Mouse (Mus musculus): Measurements from ENCODE around the gene Bahd1. TPM values are rescaled to one million over a fixed set of nuclear protein-coding genes. Genes with fewer than 3 reads are reported as not detected.

The Bahd1 gene
- total and polyA plus RNA-seq, 3 experiments: 14.1 to 37.8 (median 32.1) TPM

- peaks cover 25% of the 10 kb centered on the region for H3K27me3 ChIP-seq (replicated peaks)
- dilution Hi-C loops (cut with MboI; ENCODE audit: extremely low pct_ligation_motif_present, extremely low pct_unique_long_range_greater_than_20kb, low sequenced_read_pairs): no loop called here
- TF ChIP-seq ELF1 (IDR thresholded peaks at IDR 0.05; ENCODE audit: low read depth, low read length) (no peak), JUN (IDR thresholded peaks at IDR 0.05; ENCODE audit: insufficient read depth, low read depth, low read length) (no peak), E2F4 (IDR thresholded peaks at IDR 0.05; ENCODE audit: insufficient replicate concordance, low read depth, low read length) (no peak), MEF2A (IDR thresholded peaks at IDR 0.05; ENCODE audit: borderline replicate concordance, low read depth, low read length) (no peak), ZKSCAN1 (IDR thresholded peaks at IDR 0.05; ENCODE audit: borderline replicate concordance, low read depth, low read length) (no peak), MYC (IDR thresholded peaks at IDR 0.05; ENCODE audit: low read depth, low read length) (no peak), UBTF (IDR thresholded peaks at IDR 0.05; ENCODE audit: low read depth, low read length) (no peak), PAX5 (IDR thresholded peaks at IDR 0.05; ENCODE audit: low read length) (no peak)
- H3K4me2 ChIP-seq (ENCODE audit: insufficient read depth, low read depth, poor library complexity, severe bottlenecking): no peak overlapping the region
- no peak overlapping the region for H3K4me3 ChIP-seq (replicated peaks in 1 of 3; ENCODE audit: low read depth in 2 of 3, low read length in 2 of 3, poor library complexity in 1 of 3)
- no peak for DNase-seq (ENCODE audit: extremely low read depth)
- no peak overlapping the region for H3K9ac ChIP-seq (ENCODE audit: insufficient read depth, low read depth)
- H3K4me1 ChIP-seq (ENCODE audit: control insufficient read depth in 1 of 2, insufficient read depth in 2 of 2): peaks cover 8 to 40% of the 10 kb centered on the region in 2 experiments
- H3K27ac ChIP-seq (ENCODE audit: insufficient read depth, low read depth): no peak overlapping the region
- H3K9me3 ChIP-seq (replicated peaks; ENCODE audit: low read length): no peaks in the 10 kb centered on the region
- no peaks in the 10 kb centered on the region for H3K36me3 ChIP-seq (replicated peaks in 1 of 2; ENCODE audit: control insufficient read depth in 1 of 2, insufficient read depth in 1 of 2, low read length in 1 of 2)
- H3K79me2 ChIP-seq (replicated peaks; ENCODE audit: control insufficient read depth, extremely low read depth, insufficient read depth, poor library complexity, severe bottlenecking): peaks cover 14% of the 10 kb centered on the region
- in situ Hi-C loops (cut with MboI; ENCODE audit: low pct_ligation_motif_present, low pct_unique_long_range_greater_than_20kb, low sequenced_read_pairs): loop anchor here (10.0 to 25.0 kb wide), 4 partner anchors 77 to 411 kb away; partner anchors contain the start of gene Srp14
Observed at GRCm38 (mm10) chr2:118897808-118898207, 2.4 kb upstream of the Bahd1 start.

- in situ Hi-C loops (cut with MboI; ENCODE audit: low pct_ligation_motif_present, low pct_unique_long_range_greater_than_20kb, low sequenced_read_pairs) (loop anchor here (10.0 to 25.0 kb wide), 4 partner anchors 76 to 411 kb away; partner anchors contain the start of gene Srp14), dilution Hi-C loops (cut with MboI; ENCODE audit: extremely low pct_ligation_motif_present, extremely low pct_unique_long_range_greater_than_20kb, low sequenced_read_pairs) (no loop called here)
- Histone ChIP-seq H3K36me3 (replicated peaks in 1 of 2; ENCODE audit: control insufficient read depth in 1 of 2, insufficient read depth in 1 of 2, low read length in 1 of 2) (no peaks in the 10 kb centered on the region), H3K4me1 (ENCODE audit: control insufficient read depth in 1 of 2, insufficient read depth in 2 of 2) (peaks cover 8 to 42% of the 10 kb centered on the region in 2 experiments), H3K27me3 (replicated peaks) (peaks cover 21% of the 10 kb centered on the region), H3K27ac (ENCODE audit: insufficient read depth, low read depth) (no peak overlapping the region), H3K4me3 (replicated peaks in 1 of 3; ENCODE audit: low read depth in 2 of 3, low read length in 2 of 3, poor library complexity in 1 of 3) (no peak overlapping the region), H3K9ac (ENCODE audit: insufficient read depth, low read depth) (no peak overlapping the region), H3K79me2 (replicated peaks; ENCODE audit: control insufficient read depth, extremely low read depth, insufficient read depth, poor library complexity, severe bottlenecking) (peaks cover 24% of the 10 kb centered on the region), H3K4me2 (ENCODE audit: insufficient read depth, low read depth, poor library complexity, severe bottlenecking) (no peak overlapping the region), H3K9me3 (replicated peaks; ENCODE audit: low read length) (no peaks in the 10 kb centered on the region)
- no peak for TF ChIP-seq ETS1 (conservative IDR thresholded peaks at IDR 0.05; ENCODE audit: low read depth, low read length)
- TF ChIP-seq JUND (conservative IDR thresholded peaks at IDR 0.05; ENCODE audit: low read depth, low read length): no peak
- no peak for TF ChIP-seq MYC (IDR thresholded peaks at IDR 0.05; ENCODE audit: low read depth, low read length)
- no peak for DNase-seq (ENCODE audit: extremely low read depth)
Observed at GRCm38 (mm10) chr2:118898771-118899170, 1.4 kb upstream of the Bahd1 start.

- no peak for TF ChIP-seq RCOR1 (conservative IDR thresholded peaks at IDR 0.05; ENCODE audit: low read depth, low read length)
- TF ChIP-seq SMC3 (IDR thresholded peaks at IDR 0.05; ENCODE audit: low read depth, low read length): no peak
- no peak for TF ChIP-seq UBTF (IDR thresholded peaks at IDR 0.05; ENCODE audit: low read depth, low read length)
- TF ChIP-seq MYC (IDR thresholded peaks at IDR 0.05; ENCODE audit: low read depth, low read length): no peak
- TF ChIP-seq TBP (conservative IDR thresholded peaks at IDR 0.05; ENCODE audit: low read depth, low read length): no peak
- no peak for TF ChIP-seq ZNF384 (IDR thresholded peaks at IDR 0.05; ENCODE audit: low read depth, low read length)
- TF ChIP-seq MAZ (IDR thresholded peaks at IDR 0.05; ENCODE audit: low read depth, low read length): no peak
- TF ChIP-seq MAFK (IDR thresholded peaks at IDR 0.05; ENCODE audit: insufficient replicate concordance, low read length): no peak
- no peak for TF ChIP-seq PAX5 (IDR thresholded peaks at IDR 0.05; ENCODE audit: low read length)
- TF ChIP-seq NRF1 (IDR thresholded peaks at IDR 0.05; ENCODE audit: low read depth, low read length): no peak
- TF ChIP-seq EP300 (IDR thresholded peaks at IDR 0.05; ENCODE audit: low read length): no peak
- no peak for TF ChIP-seq JUN (IDR thresholded peaks at IDR 0.05; ENCODE audit: insufficient read depth, low read depth, low read length)
- no peak for TF ChIP-seq IRF4 (IDR thresholded peaks at IDR 0.05; ENCODE audit: low read depth, low read length)
- TF ChIP-seq ZKSCAN1 (IDR thresholded peaks at IDR 0.05; ENCODE audit: borderline replicate concordance, low read depth, low read length): no peak
- no peak for TF ChIP-seq JUND (conservative IDR thresholded peaks at IDR 0.05; ENCODE audit: low read depth, low read length)
- no peak for TF ChIP-seq RAD21 (IDR thresholded peaks at IDR 0.05; ENCODE audit: low read depth, low read length)
- no peak for TF ChIP-seq GABPA (IDR thresholded peaks at IDR 0.05; ENCODE audit: insufficient replicate concordance, low read depth, low read length)
- TF ChIP-seq ZMIZ1 (IDR thresholded peaks at IDR 0.05; ENCODE audit: low read depth, low read length): no peak
- TF ChIP-seq MAX (IDR thresholded peaks at IDR 0.05; ENCODE audit: low read length): no peak
- Histone ChIP-seq H3K4me3 (replicated peaks in 1 of 3; ENCODE audit: low read depth in 2 of 3, low read length in 2 of 3, poor library complexity in 1 of 3) (no peak overlapping the region), H3K36me3 (replicated peaks in 1 of 2; ENCODE audit: control insufficient read depth in 1 of 2, insufficient read depth in 1 of 2, low read length in 1 of 2) (no peaks in the 10 kb centered on the region), H3K9me3 (replicated peaks; ENCODE audit: low read length) (no peaks in the 10 kb centered on the region), H3K4me2 (ENCODE audit: insufficient read depth, low read depth, poor library complexity, severe bottlenecking) (no peak overlapping the region), H3K27ac (ENCODE audit: insufficient read depth, low read depth) (no peak overlapping the region), H3K4me1 (ENCODE audit: control insufficient read depth in 1 of 2, insufficient read depth in 2 of 2) (peaks cover 8 to 47% of the 10 kb centered on the region in 2 experiments), H3K27me3 (replicated peaks) (peaks cover 19% of the 10 kb centered on the region), H3K9ac (ENCODE audit: insufficient read depth, low read depth) (no peak overlapping the region), H3K79me2 (replicated peaks; ENCODE audit: control insufficient read depth, extremely low read depth, insufficient read depth, poor library complexity, severe bottlenecking) (peaks cover 29% of the 10 kb centered on the region)
- DNase-seq (ENCODE audit: extremely low read depth): no peak
- dilution Hi-C loops (cut with MboI; ENCODE audit: extremely low pct_ligation_motif_present, extremely low pct_unique_long_range_greater_than_20kb, low sequenced_read_pairs): no loop called here
- in situ Hi-C loops (cut with MboI; ENCODE audit: low pct_ligation_motif_present, low pct_unique_long_range_greater_than_20kb, low sequenced_read_pairs): loop anchor here (10.0 to 25.0 kb wide), 4 partner anchors 75 to 412 kb away; partner anchors contain the start of gene Srp14
Observed at GRCm38 (mm10) chr2:118899306-118899705, 871 bp upstream of the Bahd1 start.
